Mouse (Mus musculus) liver, embryonic 14.5 days (tissue): ENCODE results near the gene Gata2.

ENCODE experiments used
- CTCF ChIP-seq: IDR thresholded peaks from 2 replicates; pipeline ENCODE4 v1.5.1; 2016; ENCODE audit warnings: antibody characterized with exemption, low read depth, control low read depth
- EP300 ChIP-seq: IDR thresholded peaks from 2 replicates; pipeline ENCODE4 v1.6.1; 2016; ENCODE audit warnings: antibody characterized with exemption, low read depth

- TF ChIP-seq EP300 (no peak), CTCF (no peak)
Measured at GRCm38 (mm10) chr6:88204531-88205385, 11.1 kb downstream of the Gata2 start.
